Mouse (Mus musculus): ENCODE measurements at regions not wholly inside any gene's neighbourhood (a gene's known extent, or its start where the extent isn't known, plus 50 kb on each side); places are given as distances from the start of the nearest gene placed in this dataset.

- no peaks in the 10 kb centered on the region for H3K9me3 ChIP-seq (ENCODE audit: low read length)
- H3K36me3 ChIP-seq (ENCODE audit: insufficient read depth, low read length): no peaks in the 10 kb centered on the region
- H3K4me3 ChIP-seq (ENCODE audit: low read depth, low read length): no peak overlapping the region
- H3K4me2 ChIP-seq (replicated peaks; ENCODE audit: low read depth, low read length): no peak overlapping the region
- no peak overlapping the region for H3K27ac ChIP-seq (ENCODE audit: low read length)
- TF ChIP-seq CTCF (IDR thresholded peaks at IDR 0.05) (peak; percentile 65), EP300 (IDR thresholded peaks at IDR 0.05) (no peak)
- no peak for ATAC-seq
- no peak overlapping the region for H3K9ac ChIP-seq (replicated peaks; ENCODE audit: low read depth)
- 69% methylated on average over 5 of the region's 5 CpGs for WGBS
- peak; percentile 24 for DNase-seq (ENCODE audit: low spot score)
- no peaks in the 10 kb centered on the region for H3K4me1 ChIP-seq (ENCODE audit: insufficient read depth, low read depth, low read length)
- no peaks in the 10 kb centered on the region for H3K27me3 ChIP-seq (replicated peaks; ENCODE audit: insufficient read depth, low read length)
Measured at GRCm38 (mm10) chr1:66099562-66100444, 75.3 kb upstream of the Map2 start.

DNA sequence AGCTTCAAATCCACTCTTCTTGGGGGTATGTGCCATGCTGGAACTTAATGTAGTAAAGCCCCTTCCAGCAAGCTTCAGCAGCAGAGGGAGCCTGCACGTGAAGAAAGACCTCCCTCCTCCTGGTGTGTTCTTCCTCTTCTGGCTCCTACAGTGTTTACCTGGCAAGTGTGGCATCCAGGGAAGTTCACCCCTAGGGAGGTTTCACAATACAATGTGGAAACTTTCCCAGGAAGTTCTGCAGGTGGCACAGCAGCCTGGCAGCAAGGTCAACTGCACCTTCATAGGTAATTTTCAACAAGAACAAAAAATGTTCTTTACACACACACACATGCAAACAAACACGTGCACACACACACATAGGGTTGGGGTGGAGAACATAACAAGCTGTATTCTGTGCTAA is 73.7 kb upstream of the Map2 start:
- H3K36me3 ChIP-seq (ENCODE audit: insufficient read depth, low read length): no peaks in the 10 kb centered on the region

GRCm38 (mm10) chr1:66104493-66104892 is 70.6 kb upstream of the Map2 start:
- Histone ChIP-seq H3K9me3 (ENCODE audit: low read length) (no peaks in the 10 kb centered on the region), H3K4me1 (ENCODE audit: insufficient read depth, low read depth, low read length) (no peaks in the 10 kb centered on the region), H3K27me3 (replicated peaks; ENCODE audit: insufficient read depth, low read length) (no peaks in the 10 kb centered on the region), H3K9ac (replicated peaks; ENCODE audit: low read depth) (no peak overlapping the region), H3K4me3 (ENCODE audit: low read depth, low read length) (no peak overlapping the region), H3K27ac (ENCODE audit: low read length) (no peak overlapping the region), H3K36me3 (ENCODE audit: insufficient read depth, low read length) (no peaks in the 10 kb centered on the region), H3K4me2 (replicated peaks; ENCODE audit: low read depth, low read length) (no peak overlapping the region)
- ATAC-seq (no peak), DNase-seq (ENCODE audit: low spot score) (peak; percentile 38)
- TF ChIP-seq EP300 (IDR thresholded peaks at IDR 0.05) (no peak), CTCF (IDR thresholded peaks at IDR 0.05) (peak; percentile 71)
- 13% methylated on average over 1 of the region's 1 CpGs for WGBS

More for the DNA sequence above, 73.7 kb upstream of the Map2 start:
- ATAC-seq (no peak), DNase-seq (ENCODE audit: low spot score) (peak; percentile 13)
- Histone ChIP-seq H3K27ac (ENCODE audit: low read length) (no peak overlapping the region), H3K4me1 (ENCODE audit: insufficient read depth, low read depth, low read length) (no peaks in the 10 kb centered on the region), H3K4me2 (replicated peaks; ENCODE audit: low read depth, low read length) (no peak overlapping the region), H3K9ac (replicated peaks; ENCODE audit: low read depth) (no peak overlapping the region), H3K27me3 (replicated peaks; ENCODE audit: insufficient read depth, low read length) (no peaks in the 10 kb centered on the region), H3K9me3 (ENCODE audit: low read length) (no peaks in the 10 kb centered on the region), H3K4me3 (ENCODE audit: low read depth, low read length) (no peak overlapping the region)
- 26% methylated on average over 2 of the region's 2 CpGs for WGBS
- TF ChIP-seq CTCF (IDR thresholded peaks at IDR 0.05) (no peak), EP300 (IDR thresholded peaks at IDR 0.05) (no peak)

DNA sequence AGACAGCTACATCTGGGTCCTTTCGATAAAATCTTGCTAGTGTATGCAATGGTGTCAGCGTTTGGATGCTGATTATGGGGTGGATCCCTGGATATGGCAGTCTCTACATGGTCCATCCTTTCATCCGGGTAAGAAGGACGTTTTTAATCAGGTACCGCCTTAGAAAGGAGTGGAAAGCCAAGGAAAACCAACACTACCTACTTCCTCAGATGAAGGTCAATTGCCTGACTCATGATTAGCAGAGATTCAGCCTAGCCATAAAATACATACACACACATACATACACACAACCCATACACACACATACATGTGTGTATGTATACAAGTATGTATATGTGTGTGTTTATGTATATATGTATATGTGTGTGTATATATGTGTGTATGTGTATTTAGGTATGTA is 69.9 kb upstream of the Map2 start:
- Histone ChIP-seq H3K36me3 (ENCODE audit: insufficient read depth, low read length) (no peaks in the 10 kb centered on the region), H3K9ac (replicated peaks; ENCODE audit: low read depth) (no peak overlapping the region), H3K27me3 (replicated peaks; ENCODE audit: insufficient read depth, low read length) (no peaks in the 10 kb centered on the region), H3K4me1 (ENCODE audit: insufficient read depth, low read depth, low read length) (no peaks in the 10 kb centered on the region), H3K9me3 (ENCODE audit: low read length) (no peaks in the 10 kb centered on the region), H3K27ac (ENCODE audit: low read length) (no peak overlapping the region), H3K4me3 (ENCODE audit: low read depth, low read length) (no peak overlapping the region), H3K4me2 (replicated peaks; ENCODE audit: low read depth, low read length) (no peak overlapping the region)
- no peak for ATAC-seq
- DNase-seq (ENCODE audit: low spot score): no peak
- 89% methylated on average over 3 of the region's 5 CpGs for WGBS
- TF ChIP-seq EP300 (IDR thresholded peaks at IDR 0.05) (no peak), CTCF (IDR thresholded peaks at IDR 0.05) (no peak)

GRCm38 (mm10) chr1:66108051-66108450 is 67.0 kb upstream of the Map2 start:
- DNase-seq (ENCODE audit: low spot score) (no peak), ATAC-seq (no peak)
- 68% methylated on average over 3 of the region's 3 CpGs for WGBS
- Histone ChIP-seq H3K27me3 (replicated peaks; ENCODE audit: insufficient read depth, low read length) (no peaks in the 10 kb centered on the region), H3K4me2 (replicated peaks; ENCODE audit: low read depth, low read length) (no peak overlapping the region), H3K4me3 (ENCODE audit: low read depth, low read length) (no peak overlapping the region), H3K36me3 (ENCODE audit: insufficient read depth, low read length) (no peaks in the 10 kb centered on the region), H3K9ac (replicated peaks; ENCODE audit: low read depth) (no peak overlapping the region), H3K9me3 (ENCODE audit: low read length) (no peaks in the 10 kb centered on the region), H3K4me1 (ENCODE audit: insufficient read depth, low read depth, low read length) (no peaks in the 10 kb centered on the region), H3K27ac (ENCODE audit: low read length) (no peak overlapping the region)
- no peak for TF ChIP-seq CTCF (IDR thresholded peaks at IDR 0.05)
- TF ChIP-seq EP300 (IDR thresholded peaks at IDR 0.05): no peak

DNA sequence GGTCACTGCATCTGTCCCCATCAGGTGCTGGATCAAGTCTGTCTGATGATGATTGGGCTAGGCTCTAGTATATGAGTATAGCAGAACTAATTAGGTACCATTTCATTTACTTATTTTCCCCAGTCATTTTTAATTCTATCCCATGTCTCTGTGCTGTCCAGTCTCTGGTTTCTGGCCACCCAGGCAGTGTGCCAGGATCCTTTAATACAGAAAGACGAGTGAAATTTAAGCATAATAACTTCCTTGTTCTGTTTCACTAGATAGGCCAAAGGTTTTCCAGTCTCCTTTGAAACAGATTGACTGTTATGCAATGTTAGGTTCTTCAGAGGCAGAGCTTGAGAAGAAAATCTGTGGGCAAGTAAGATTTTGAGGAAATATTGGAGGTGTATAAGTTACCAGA is 61.2 kb upstream of the Map2 start:
- no peaks in the 10 kb centered on the region for H3K36me3 ChIP-seq (ENCODE audit: insufficient read depth, low read length)
- H3K27ac ChIP-seq (ENCODE audit: low read length): no peak overlapping the region
- H3K27me3 ChIP-seq (replicated peaks; ENCODE audit: insufficient read depth, low read length): no peaks in the 10 kb centered on the region
- 17% methylated on average over 1 of the region's 1 CpGs for WGBS
- H3K9me3 ChIP-seq (ENCODE audit: low read length): no peaks in the 10 kb centered on the region
- H3K4me2 ChIP-seq (replicated peaks; ENCODE audit: low read depth, low read length): no peak overlapping the region
- ATAC-seq (no peak), DNase-seq (ENCODE audit: low spot score) (peak; percentile 8)
- H3K4me1 ChIP-seq (ENCODE audit: insufficient read depth, low read depth, low read length): no peaks in the 10 kb centered on the region
- no peak overlapping the region for H3K9ac ChIP-seq (replicated peaks; ENCODE audit: low read depth)
- H3K4me3 ChIP-seq (ENCODE audit: low read depth, low read length): no peak overlapping the region
- TF ChIP-seq CTCF (IDR thresholded peaks at IDR 0.05) (no peak), EP300 (IDR thresholded peaks at IDR 0.05) (no peak)

Data from lung, postnatal 0 days (tissue).